Mouse (Mus musculus): ENCODE measurements at regions not wholly inside any gene's neighbourhood (a gene's known extent, or its start where the extent isn't known, plus 50 kb on each side); places are given as distances from the start of the nearest gene placed in this dataset.

DNA sequence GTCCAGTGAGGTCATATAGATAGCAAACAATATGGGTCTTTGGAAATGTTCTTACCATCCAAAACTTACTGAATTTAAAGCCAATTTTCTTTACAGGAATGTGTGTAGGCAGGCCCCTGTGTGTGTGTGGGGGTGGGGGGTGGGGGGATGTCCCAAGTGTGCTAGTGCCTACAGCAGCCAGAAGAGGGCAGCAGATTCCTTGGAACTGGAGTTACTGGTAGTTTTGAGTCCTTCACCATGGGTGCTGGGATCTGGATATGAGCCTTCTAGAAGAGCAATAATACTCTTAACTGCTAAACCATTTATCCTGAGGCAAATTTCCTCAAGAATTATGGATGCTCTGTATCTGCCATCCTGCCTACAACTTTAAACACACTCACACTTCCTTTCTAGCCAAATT is 456.4 kb upstream of the Gabra5 start:
- H3K27ac ChIP-seq (ENCODE audit: insufficient read depth, low read depth): no peak overlapping the region

GRCm38 (mm10) chr7:57958871-57959270 is 449.0 kb upstream of the Gabra5 start:
- in situ Hi-C loops (cut with MboI; ENCODE audit: low pct_ligation_motif_present, low pct_unique_long_range_greater_than_20kb, low sequenced_read_pairs) (no loop called here), dilution Hi-C loops (cut with MboI; ENCODE audit: extremely low pct_ligation_motif_present, extremely low pct_unique_long_range_greater_than_20kb, low sequenced_read_pairs) (no loop called here)
- Histone ChIP-seq H3K9me3 (replicated peaks; ENCODE audit: low read length) (peaks cover 19% of the 10 kb centered on the region), H3K36me3 (replicated peaks in 1 of 2; ENCODE audit: control insufficient read depth in 1 of 2, insufficient read depth in 1 of 2, low read length in 1 of 2) (no peaks in the 10 kb centered on the region), H3K4me1 (ENCODE audit: control insufficient read depth in 1 of 2, insufficient read depth in 2 of 2) (no peaks in the 10 kb centered on the region), H3K27ac (ENCODE audit: insufficient read depth, low read depth) (no peak overlapping the region), H3K27me3 (replicated peaks) (no peaks in the 10 kb centered on the region), H3K79me2 (replicated peaks; ENCODE audit: control insufficient read depth, extremely low read depth, insufficient read depth, poor library complexity, severe bottlenecking) (no peaks in the 10 kb centered on the region), H3K9ac (ENCODE audit: insufficient read depth, low read depth) (no peak overlapping the region), H3K4me3 (replicated peaks in 1 of 3; ENCODE audit: low read depth in 2 of 3, low read length in 2 of 3, poor library complexity in 1 of 3) (no peak overlapping the region), H3K4me2 (ENCODE audit: insufficient read depth, low read depth, poor library complexity, severe bottlenecking) (no peak overlapping the region)
- TF ChIP-seq TCF12 (IDR thresholded peaks at IDR 0.05; ENCODE audit: low read depth, low read length) (no peak), ZC3H11A (IDR thresholded peaks at IDR 0.05; ENCODE audit: low read depth, low read length) (no peak), CTCF (conservative IDR thresholded peaks at IDR 0.05 in 1 of 2, IDR thresholded peaks at IDR 0.05 in 1 of 2; ENCODE audit: low read depth in 2 of 2, low read length in 2 of 2) (no peak), ZKSCAN1 (IDR thresholded peaks at IDR 0.05; ENCODE audit: borderline replicate concordance, low read depth, low read length) (no peak), UBTF (IDR thresholded peaks at IDR 0.05; ENCODE audit: low read depth, low read length) (no peak), TBP (conservative IDR thresholded peaks at IDR 0.05; ENCODE audit: low read depth, low read length) (no peak), E2F4 (IDR thresholded peaks at IDR 0.05; ENCODE audit: insufficient replicate concordance, low read depth, low read length) (no peak), MAX (IDR thresholded peaks at IDR 0.05; ENCODE audit: low read length) (no peak), MAZ (IDR thresholded peaks at IDR 0.05; ENCODE audit: low read depth, low read length) (no peak), JUND (conservative IDR thresholded peaks at IDR 0.05; ENCODE audit: low read depth, low read length) (no peak), ELF1 (IDR thresholded peaks at IDR 0.05; ENCODE audit: low read depth, low read length) (no peak), RAD21 (IDR thresholded peaks at IDR 0.05; ENCODE audit: low read depth, low read length) (no peak), ETS1 (conservative IDR thresholded peaks at IDR 0.05; ENCODE audit: low read depth, low read length) (no peak)
- DNase-seq (ENCODE audit: extremely low read depth): no peak

More for the DNA sequence above, 456.4 kb upstream of the Gabra5 start:
- no peak for DNase-seq (ENCODE audit: extremely low read depth)
- no peak overlapping the region for H3K9ac ChIP-seq (ENCODE audit: insufficient read depth, low read depth)
- H3K27me3 ChIP-seq (replicated peaks): no peaks in the 10 kb centered on the region
- dilution Hi-C loops (cut with MboI; ENCODE audit: extremely low pct_ligation_motif_present, extremely low pct_unique_long_range_greater_than_20kb, low sequenced_read_pairs): no loop called here
- no peaks in the 10 kb centered on the region for H3K36me3 ChIP-seq (replicated peaks in 1 of 2; ENCODE audit: control insufficient read depth in 1 of 2, insufficient read depth in 1 of 2, low read length in 1 of 2)
- no peaks in the 10 kb centered on the region for H3K4me1 ChIP-seq (ENCODE audit: control insufficient read depth in 1 of 2, insufficient read depth in 2 of 2)
- H3K9me3 ChIP-seq (replicated peaks; ENCODE audit: low read length): peaks cover 28% of the 10 kb centered on the region
- H3K4me3 ChIP-seq (replicated peaks in 1 of 3; ENCODE audit: low read depth in 2 of 3, low read length in 2 of 3, poor library complexity in 1 of 3): no peak overlapping the region
- in situ Hi-C loops (cut with MboI; ENCODE audit: low pct_ligation_motif_present, low pct_unique_long_range_greater_than_20kb, low sequenced_read_pairs): no loop called here
- H3K79me2 ChIP-seq (replicated peaks; ENCODE audit: control insufficient read depth, extremely low read depth, insufficient read depth, poor library complexity, severe bottlenecking): no peaks in the 10 kb centered on the region
- no peak overlapping the region for H3K4me2 ChIP-seq (ENCODE audit: insufficient read depth, low read depth, poor library complexity, severe bottlenecking)
- no peak for TF ChIP-seq TBP (conservative IDR thresholded peaks at IDR 0.05; ENCODE audit: low read depth, low read length)

Data from CH12.LX (cell line).